Mouse (Mus musculus) lung, postnatal 4 days (tissue): ENCODE data around the gene Dhps.

Experiments
- DNase-seq, 2 experiments: peaks; one replicate each; pipeline ENCODE4 v3.0.0; 2021

Dhps gene

GRCm38 (mm10) chr8:85071514-85072281 is at the start of gene Dhps:
Gene Dhps (plus strand): TSS chr8:85071757.
- DNase-seq = peak; percentile 93

GRCm38 (mm10) chr8:85023846-85024245 is 47.7 kb upstream of the Dhps start:
- no peak for DNase-seq

GRCm38 (mm10) chr8:85025098-85025932 is 46.2 kb upstream of the Dhps start, which contains the start of gene Asna1:
Gene Asna1 (minus strand): TSS chr8:85025281.
- DNase-seq = peak; percentile 84 to 85

GRCm38 (mm10) chr8:85026670-85027515 is 44.7 kb upstream of the Dhps start, which contains the start of gene Trir:
Gene Trir (plus strand): TSS chr8:85026823.
- DNase-seq = peak; percentile 97 to 98

GRCm38 (mm10) chr8:85027516-85027855 is 44.1 kb upstream of the Dhps start:
- DNase-seq = peak in 1 of 2 experiments; percentile 27

- no peak for DNase-seq
These were observed 43.6 kb upstream of the Dhps start for GRCm38 (mm10) chr8:85027922-85028321.

- peak in 1 of 2 experiments; percentile 30 for DNase-seq
These were observed 42.3 kb upstream of the Dhps start for GRCm38 (mm10) chr8:85029271-85029670.

GRCm38 (mm10) chr8:85032622-85033311 is 38.8 kb upstream of the Dhps start:
- DNase-seq = peak in 1 of 2 experiments; percentile 13

GRCm38 (mm10) chr8:85033867-85034266 is 37.7 kb upstream of the Dhps start:
- DNase-seq = peak in 1 of 2 experiments; percentile 23

GRCm38 (mm10) chr8:85034764-85035163 is 36.8 kb upstream of the Dhps start:
- peak; percentile 81 to 85 for DNase-seq

GRCm38 (mm10) chr8:85035165-85035727 is 36.3 kb upstream of the Dhps start:
- DNase-seq = no peak

- peak; percentile 37 to 46 for DNase-seq
These were observed 35.7 kb upstream of the Dhps start for GRCm38 (mm10) chr8:85035728-85036310.

GRCm38 (mm10) chr8:85036381-85036717 is 35.2 kb upstream of the Dhps start:
- no peak for DNase-seq

GRCm38 (mm10) chr8:85036718-85037365 is 34.7 kb upstream of the Dhps start, which contains the start of gene Tnpo2:
Gene Tnpo2 (plus strand): TSS chr8:85036915.
- peak; percentile 90 to 95 for DNase-seq

- no peak for DNase-seq
These were observed 34.2 kb upstream of the Dhps start for GRCm38 (mm10) chr8:85037366-85037680.

GRCm38 (mm10) chr8:85037681-85038531 is 33.7 kb upstream of the Dhps start:
- peak; percentile 61 to 62 for DNase-seq

- DNase-seq = no peak
These were observed 27.9 kb upstream of the Dhps start for GRCm38 (mm10) chr8:85043619-85044018.

- no peak for DNase-seq
These were observed 14.2 kb upstream of the Dhps start for GRCm38 (mm10) chr8:85057367-85057766.

- DNase-seq = peak; percentile 88 to 90
These were observed 11.5 kb upstream of the Dhps start, which contains the start of gene Fbxw9 for GRCm38 (mm10) chr8:85059879-85060616. Gene Fbxw9 (plus strand): TSS chr8:85060055.
